In the genomic region with DNA sequence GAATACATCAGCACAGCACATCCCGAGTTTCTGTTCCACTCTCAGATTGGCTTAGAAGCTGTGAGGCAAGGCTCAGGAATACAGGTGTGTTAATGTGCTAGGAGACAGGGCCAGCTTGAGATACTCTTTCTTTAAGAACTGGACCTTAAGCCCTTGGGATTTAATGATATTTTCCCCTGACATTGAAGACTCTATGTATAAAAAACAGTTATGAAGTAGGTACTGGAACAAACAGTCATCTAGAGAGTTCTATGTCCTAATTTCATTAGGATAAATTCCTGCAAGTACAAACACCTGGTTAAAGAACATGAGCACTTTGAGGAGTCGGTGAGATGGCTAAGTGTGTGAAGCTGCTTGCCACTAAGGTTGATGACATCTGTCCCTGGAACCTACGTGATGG, we compare ENCODE assay signal across 39 mouse cellular contexts. TPM values are rescaled to one million over a fixed set of nuclear protein-coding genes. Genes with fewer than 3 reads are reported as not detected.
"Had no signal": no experiment of that assay in that cellular context is flagged by ENCODE, and none has a peak within 500 bp of the region (broad histone marks: within the 10 kb centered on the region; RNA-seq: fewer than 3 reads in every experiment).

No protein-coding gene starts in this region.

- H3K9me3 ChIP-seq: limb, embryonic 10.5 days; limb, embryonic 12.5 days; limb, embryonic 13.5 days; limb, embryonic 15.5 days; liver, embryonic 12.5 days; liver, embryonic 13.5 days; liver, embryonic 15.5 days; lung, embryonic 15.5 days; midbrain, embryonic 10.5 days; midbrain, embryonic 12.5 days; midbrain, embryonic 13.5 days; midbrain, embryonic 15.5 days had no signal

- H3K9ac ChIP-seq: limb, embryonic 12.5 days; limb, embryonic 13.5 days; limb, embryonic 15.5 days; liver, embryonic 12.5 days; liver, embryonic 13.5 days; liver, embryonic 14.5 days; liver, embryonic 15.5 days; liver, postnatal 0 days; lung, embryonic 14.5 days; lung, embryonic 15.5 days; midbrain, embryonic 12.5 days; midbrain, embryonic 13.5 days; midbrain, embryonic 15.5 days; neural tube, embryonic 12.5 days had no signal

- H3K27me3 ChIP-seq: limb, embryonic 12.5 days; limb, embryonic 13.5 days; limb, embryonic 15.5 days; liver, embryonic 12.5 days; liver, embryonic 13.5 days; liver, embryonic 15.5 days; lung, embryonic 15.5 days; megakaryocyte, embryonic 14.5 days; midbrain, embryonic 12.5 days; midbrain, embryonic 13.5 days; midbrain, embryonic 15.5 days; neural tube, embryonic 12.5 days had no signal

- H3K27ac ChIP-seq: limb, embryonic 10.5 days; limb, embryonic 12.5 days; limb, embryonic 13.5 days; limb, embryonic 15.5 days; liver, embryonic 12.5 days; liver, embryonic 13.5 days; liver, embryonic 14.5 days; liver, embryonic 15.5 days; lung, embryonic 15.5 days; macrophage; midbrain, embryonic 10.5 days; midbrain, embryonic 12.5 days; midbrain, embryonic 13.5 days; midbrain, embryonic 15.5 days; neural tube, embryonic 12.5 days had no signal

- DNase-seq: left cerebral cortex, postnatal 4 days; liver; liver, embryonic 13.5 days; liver, postnatal 0 days; lung, adult 18-20 months; lung, adult 2 months; lung, embryonic 14.5 days; lung, postnatal 10 days; lung, postnatal 14 days; lung, postnatal 36 days; lung, postnatal 4 days; midbrain, embryonic 14.5 days had no signal

- H3K4me2 ChIP-seq: limb, embryonic 12.5 days; limb, embryonic 13.5 days; limb, embryonic 15.5 days; liver, embryonic 11.5 days; liver, embryonic 12.5 days; liver, embryonic 13.5 days; liver, embryonic 15.5 days; lung, embryonic 14.5 days; lung, embryonic 15.5 days; midbrain, embryonic 11.5 days; midbrain, embryonic 12.5 days; midbrain, embryonic 13.5 days; midbrain, embryonic 15.5 days; neural tube, embryonic 12.5 days had no signal

- H3K4me1 ChIP-seq: limb, embryonic 10.5 days; limb, embryonic 12.5 days; limb, embryonic 13.5 days; limb, embryonic 15.5 days; liver, embryonic 12.5 days; liver, embryonic 13.5 days; liver, embryonic 15.5 days; lung, embryonic 15.5 days; midbrain, embryonic 10.5 days; midbrain, embryonic 12.5 days; midbrain, embryonic 13.5 days; midbrain, embryonic 15.5 days; neural tube, embryonic 12.5 days had no signal

- H3K4me3 ChIP-seq: limb, embryonic 10.5 days; limb, embryonic 12.5 days; limb, embryonic 13.5 days; limb, embryonic 15.5 days; liver, embryonic 12.5 days; liver, embryonic 13.5 days; liver, embryonic 15.5 days; lung, embryonic 15.5 days; megakaryocyte, embryonic 14.5 days; midbrain, embryonic 10.5 days; midbrain, embryonic 12.5 days; midbrain, embryonic 13.5 days; midbrain, embryonic 15.5 days; myocyte; neural tube, embryonic 12.5 days had no signal

- ATAC-seq: liver, embryonic 12.5 days; liver, postnatal 0 days; lung, postnatal 0 days; midbrain, embryonic 13.5 days; midbrain, embryonic 15.5 days; midbrain, embryonic 16.5 days had no signal

- H3K36me3 ChIP-seq: limb, embryonic 10.5 days; limb, embryonic 12.5 days; limb, embryonic 13.5 days; limb, embryonic 15.5 days; liver, embryonic 12.5 days; liver, embryonic 13.5 days; liver, embryonic 15.5 days; lung, embryonic 15.5 days; midbrain, embryonic 10.5 days; midbrain, embryonic 12.5 days; midbrain, embryonic 13.5 days; midbrain, embryonic 15.5 days; neural tube, embryonic 12.5 days had no signal

RNA-seq across cellular contexts. Expression of a gene that starts 54.3 kb away (rescaled TPM):
- total RNA-seq: liver, adult 2 months; megakaryocyte progenitor cell, adult 5-6 weeks; megakaryocyte-erythroid progenitor cell, adult 5-6 weeks; monocyte, adult 5-6 weeks had no signal
- polyA plus RNA-seq: limb, embryonic 10.5 days; limb, embryonic 11.5 days; limb, embryonic 12.5 days; limb, embryonic 13.5 days; liver, adult 2 months; liver, embryonic 11.5 days; liver, embryonic 12.5 days; liver, embryonic 13.5 days; liver, embryonic 14.5 days; liver, embryonic 15.5 days; liver, embryonic 16.5 days; liver, postnatal 0 days; lung, adult 2 months; lung, embryonic 14.5 days; lung, embryonic 15.5 days; lung, embryonic 16.5 days; lung, postnatal 0 days; macrophage; midbrain, embryonic 11.5 days; midbrain, embryonic 12.5 days had no signal
